Mouse (Mus musculus) CD8-positive naive resting alpha-beta T cell, adult 2 months (primary cell): Measurements from ENCODE around the gene Ppara.

Experiments
- DNase-seq, 2 experiments: peaks; one replicate each; pipeline ENCODE4 v3.0.0; 2022; ENCODE audit warnings: low read depth in 2 of 2, low spot score in 2 of 2

Gene Ppara

DNA sequence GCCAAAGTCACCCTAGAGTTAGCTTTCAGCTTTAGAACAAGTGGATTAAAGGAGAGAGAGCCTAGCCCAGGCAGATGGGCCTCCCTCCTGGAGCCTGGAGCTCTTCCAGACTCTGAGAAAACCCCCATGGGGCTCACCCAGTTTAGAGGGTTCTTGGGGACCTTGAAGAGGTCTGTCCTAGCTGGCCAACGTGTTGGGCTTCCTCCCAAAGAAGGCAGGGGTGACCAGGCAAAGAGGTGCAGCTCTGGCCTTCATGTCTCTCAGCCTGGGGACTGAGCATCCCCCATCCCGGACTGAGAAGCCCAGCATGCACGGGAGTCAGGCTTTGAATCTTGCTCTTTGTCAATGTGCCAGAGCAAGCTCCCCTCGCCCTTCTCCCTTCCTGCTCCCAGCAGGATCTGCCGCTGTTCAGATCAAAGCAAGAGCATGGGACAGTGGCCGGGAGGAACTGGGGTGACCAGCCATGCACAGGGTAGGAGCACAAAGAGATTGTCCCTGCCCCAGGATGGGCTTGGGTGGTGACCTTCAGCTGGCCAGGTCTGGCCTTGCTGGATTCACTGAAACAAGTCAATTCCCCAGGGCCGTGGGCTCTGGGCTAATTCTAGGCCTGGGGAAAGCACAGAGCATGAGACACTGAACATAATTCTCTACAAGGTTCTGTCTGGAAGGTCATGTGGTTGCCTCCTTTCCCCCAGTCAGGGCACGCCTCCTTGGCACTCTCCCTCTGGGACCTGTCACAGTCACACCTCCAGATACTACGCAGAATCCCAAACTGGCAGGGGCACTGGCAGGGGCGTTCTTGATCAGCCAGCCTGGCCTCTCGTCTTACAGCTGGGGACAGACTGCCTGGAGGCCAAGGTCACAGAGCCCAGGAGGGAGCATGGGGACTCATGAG lies 10.3 kb upstream of the Ppara start:
- no peak for DNase-seq

DNA sequence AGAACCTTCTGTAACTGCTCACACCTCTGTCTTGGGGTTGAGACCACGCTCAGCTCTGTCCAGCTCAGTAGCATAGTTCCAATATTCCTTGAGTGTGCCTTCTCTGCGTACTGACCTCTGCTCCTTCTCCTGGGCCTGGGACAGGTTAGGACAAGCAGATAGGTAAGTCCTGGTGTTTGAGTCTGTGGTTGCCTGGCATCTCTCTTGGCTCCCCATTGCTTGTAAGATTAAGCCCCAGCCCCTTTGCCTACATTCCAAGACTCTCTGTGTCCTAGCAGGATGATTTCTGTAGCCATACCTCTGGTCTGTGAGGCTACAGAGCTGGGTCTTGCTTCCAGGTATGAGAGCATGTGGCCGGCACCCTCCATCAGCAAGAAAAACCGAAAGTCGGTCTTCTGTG lies 6.6 kb upstream of the Ppara start:
- no peak for DNase-seq

DNA sequence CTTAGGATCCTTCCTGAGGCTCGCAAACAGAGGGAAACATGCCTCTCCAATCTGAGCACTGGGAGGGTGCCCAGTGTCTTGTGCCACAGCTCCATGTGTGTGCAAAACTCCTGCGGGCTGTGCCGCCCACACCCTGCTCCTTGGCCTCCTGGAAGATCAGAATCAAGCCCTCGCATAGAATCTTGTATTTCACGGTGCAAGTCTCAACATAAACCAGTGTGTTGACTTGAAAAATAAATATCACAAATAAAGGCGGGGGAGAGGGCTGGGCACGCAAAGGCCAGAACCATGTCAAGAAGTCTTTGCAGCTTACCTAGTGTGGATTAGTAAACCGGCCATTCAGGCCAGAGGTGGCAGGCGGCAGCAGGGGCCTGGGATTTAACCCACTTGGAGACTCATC lies 5.5 kb upstream of the Ppara start:
- no peak for DNase-seq

DNA sequence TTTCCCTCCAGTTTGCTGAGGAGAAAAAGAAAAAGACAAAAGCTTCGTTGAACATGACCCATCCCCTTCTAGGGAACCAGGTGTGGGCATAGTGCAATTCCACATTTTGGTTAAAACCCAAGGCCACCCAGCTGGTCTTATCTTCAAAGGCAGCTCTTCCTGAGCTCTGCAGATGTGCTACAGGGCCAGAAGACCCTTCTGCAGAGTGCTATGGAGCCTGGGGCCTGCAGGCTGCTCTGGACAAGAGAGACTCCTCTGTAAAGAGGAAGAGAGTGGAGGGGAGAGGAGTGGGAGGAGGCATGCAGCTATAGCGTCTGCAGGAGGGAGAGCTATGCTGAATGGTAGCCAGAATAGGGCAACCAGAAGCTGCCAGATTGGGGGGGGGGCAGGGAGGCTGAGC lies 4.8 kb upstream of the Ppara start:
- no peak for DNase-seq

DNA sequence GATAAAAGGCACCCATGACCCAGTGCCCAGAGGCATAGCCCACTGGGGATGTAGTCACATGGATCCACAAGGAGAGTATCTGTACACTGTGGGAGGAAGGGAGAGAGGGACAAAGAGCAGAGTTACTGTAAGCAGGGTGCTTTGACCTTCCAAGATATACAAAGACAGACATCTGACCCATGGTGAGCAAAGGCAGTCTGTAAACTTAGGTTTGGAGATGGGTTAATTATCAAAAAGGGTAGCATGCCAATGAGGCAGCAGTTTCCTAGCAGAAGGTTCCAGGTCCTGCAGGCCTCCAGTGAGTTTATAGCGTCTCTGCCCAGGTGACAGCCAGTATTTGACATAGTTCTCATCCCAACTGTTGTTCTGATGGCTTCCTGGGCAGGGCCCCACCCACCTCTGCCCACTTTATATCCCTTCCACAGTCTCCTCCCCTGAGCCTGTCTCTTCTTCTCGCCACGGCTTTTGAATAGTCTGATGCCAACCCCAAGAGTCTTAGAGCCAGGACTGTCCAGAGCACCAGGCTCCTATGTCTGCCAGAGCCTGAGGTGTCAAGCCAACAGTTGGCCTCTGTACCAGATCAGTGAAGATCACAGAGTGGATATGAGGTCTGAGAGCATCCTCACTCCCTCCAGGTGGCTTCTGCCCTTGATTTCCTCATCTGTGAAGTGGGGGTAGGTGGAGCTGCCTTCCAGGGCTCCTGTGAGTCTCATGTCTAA lies 2.7 kb upstream of the Ppara start:
- DNase-seq = no peak

DNA sequence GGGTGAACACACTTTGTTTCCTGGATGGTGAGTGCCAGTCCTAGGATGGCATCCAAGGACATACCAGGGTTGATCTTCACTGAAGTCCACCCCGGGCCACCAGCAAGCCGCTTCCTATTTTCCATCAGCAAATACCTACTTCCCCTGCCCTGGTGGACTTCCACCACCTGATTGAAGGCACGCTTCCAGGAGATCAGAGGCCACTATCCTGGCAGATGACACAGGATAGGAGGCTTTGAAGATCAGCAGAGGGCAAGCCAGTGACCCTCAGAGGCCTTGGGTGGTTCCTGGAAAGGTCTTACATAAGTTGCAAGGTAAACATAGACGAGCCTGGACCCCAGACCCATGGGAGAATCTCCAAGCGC lies 2.2 kb upstream of the Ppara start:
- no peak for DNase-seq

DNA sequence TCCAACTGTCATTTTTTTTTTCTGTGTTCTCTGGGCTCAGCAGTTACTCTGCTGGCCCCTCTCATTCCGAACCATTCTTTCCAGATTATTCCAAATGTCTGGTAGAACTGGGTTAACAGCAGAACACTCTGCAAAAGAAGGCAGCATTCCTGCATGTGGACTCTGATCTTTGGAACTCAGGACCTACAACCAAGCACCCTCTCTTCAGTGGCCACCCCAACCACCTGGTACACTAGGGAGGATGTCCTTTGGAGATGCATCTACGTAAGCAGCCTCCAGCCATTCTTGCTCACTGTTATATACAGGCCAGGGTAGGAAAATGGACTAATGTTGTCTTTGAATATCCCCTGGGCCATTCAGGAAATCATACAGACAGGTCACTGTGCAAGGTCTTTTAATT lies 1.1 kb upstream of the Ppara start:
- no peak for DNase-seq

DNA sequence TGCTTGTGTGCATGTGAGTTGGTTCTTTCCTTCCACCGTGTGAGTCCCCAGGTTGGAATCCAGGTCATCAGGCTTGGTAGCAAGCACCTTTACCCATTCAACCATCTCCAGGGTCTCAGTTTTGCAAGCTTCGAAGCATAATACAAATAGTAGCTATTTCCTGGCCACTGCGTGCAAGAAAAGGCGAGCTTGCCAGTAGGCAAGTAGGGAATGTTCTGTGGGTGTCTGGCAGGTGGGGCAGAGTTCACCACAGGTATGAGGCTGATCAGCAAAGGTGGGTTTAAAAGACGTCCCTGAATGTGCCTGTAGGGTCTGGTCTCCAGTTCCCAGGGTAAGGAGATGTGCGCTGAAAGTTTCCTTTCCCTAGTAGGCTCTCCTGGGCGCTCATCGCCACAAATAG lies 635 bp upstream of the Ppara start:
- no peak for DNase-seq

DNA sequence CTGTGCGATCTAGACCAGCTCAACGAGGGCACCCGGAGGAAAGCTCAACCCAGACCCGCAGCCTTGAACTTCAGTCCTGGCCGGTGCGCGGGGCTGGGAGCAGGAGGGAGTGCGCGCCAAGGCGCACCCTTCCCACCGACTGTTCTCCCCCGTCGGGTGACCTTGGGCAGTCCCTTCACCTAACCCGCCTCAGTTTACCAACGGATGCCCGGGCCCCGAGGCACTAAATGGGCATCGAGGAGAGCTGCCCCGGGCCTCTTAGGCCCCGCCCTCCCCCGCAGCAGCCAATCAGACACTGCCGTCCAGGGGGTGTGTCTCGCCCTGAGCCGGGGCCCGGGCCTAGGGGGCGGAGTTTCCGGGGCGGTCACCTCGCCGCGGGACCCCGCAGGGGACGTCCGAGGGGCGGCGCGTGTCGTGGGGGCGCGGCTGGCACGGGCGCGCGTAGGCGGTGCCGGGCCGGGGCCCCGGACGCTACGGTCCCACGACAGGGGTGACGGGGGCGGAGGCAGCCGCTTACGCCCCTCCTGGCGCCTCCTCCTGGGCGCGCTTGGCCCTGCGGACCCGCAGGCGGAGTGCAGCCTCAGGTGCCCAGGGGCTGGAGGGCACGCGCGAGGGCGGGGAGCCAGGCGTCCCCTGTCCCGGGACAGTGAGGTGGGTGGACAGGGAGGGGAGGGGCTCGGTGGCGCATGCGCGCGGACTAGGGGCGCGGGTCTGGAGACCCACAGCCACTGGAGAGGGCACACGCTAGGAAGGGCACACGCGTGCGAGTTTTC lies 466 bp downstream of the Ppara start:
- DNase-seq = peak; percentile 54 to 64

DNA sequence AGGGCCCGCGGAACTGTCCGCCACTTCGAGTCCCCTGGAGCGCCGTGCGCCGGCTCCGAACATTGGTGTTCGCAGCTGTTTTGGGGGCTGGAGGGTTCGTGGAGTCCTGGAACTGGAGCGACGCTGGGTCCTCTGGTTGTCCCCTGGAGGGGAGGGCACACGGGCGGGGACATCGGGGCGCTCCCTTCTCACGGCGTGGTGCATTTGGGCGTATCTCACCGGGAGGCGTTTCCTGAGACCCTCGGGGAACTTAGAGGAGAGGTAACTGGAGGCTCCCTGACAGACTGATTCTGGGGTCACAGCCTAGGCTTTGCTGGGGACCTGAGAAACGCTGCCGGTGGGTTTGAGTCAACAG lies 1.0 kb downstream of the Ppara start:
- no peak for DNase-seq

DNA sequence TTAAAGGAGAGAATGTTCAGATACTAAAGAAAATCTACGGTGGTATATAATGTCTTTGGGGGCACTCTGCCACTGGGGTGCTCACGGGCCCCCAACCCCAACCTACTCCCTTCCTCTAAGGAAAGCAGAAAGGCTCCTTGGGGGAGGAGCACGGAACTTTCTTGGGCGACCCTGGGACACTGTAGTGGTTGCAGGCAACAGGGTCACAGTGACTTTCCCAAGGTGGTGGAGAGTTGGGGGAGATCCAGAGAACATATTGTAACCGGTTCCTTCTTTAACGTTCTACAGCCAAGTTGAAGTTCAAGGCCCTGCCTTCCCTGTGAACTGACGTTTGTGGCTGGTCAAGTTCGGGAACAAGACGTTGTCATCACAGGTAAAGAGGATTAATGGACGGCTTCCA lies 1.7 kb downstream of the Ppara start:
- no peak for DNase-seq

DNA sequence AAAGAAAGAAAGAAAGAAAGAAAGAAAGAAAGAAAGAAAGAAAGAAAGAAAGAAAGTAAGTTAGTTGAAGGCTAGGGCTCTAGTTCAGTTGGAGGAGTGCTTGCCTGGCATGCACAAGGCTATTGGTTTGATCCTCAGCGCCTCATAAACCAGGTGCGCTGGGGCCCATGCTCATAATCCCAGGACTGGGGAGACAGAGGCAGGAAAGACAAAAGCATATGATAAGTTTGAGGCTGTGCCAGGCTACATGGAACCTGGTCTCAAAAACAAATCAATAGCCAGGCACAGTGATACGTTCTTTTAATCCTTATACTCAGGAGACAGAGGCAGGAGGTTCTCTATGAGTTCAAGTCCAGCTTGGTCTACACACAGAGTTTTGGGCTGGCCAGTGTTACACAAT lies 3.6 kb downstream of the Ppara start:
- no peak for DNase-seq

DNA sequence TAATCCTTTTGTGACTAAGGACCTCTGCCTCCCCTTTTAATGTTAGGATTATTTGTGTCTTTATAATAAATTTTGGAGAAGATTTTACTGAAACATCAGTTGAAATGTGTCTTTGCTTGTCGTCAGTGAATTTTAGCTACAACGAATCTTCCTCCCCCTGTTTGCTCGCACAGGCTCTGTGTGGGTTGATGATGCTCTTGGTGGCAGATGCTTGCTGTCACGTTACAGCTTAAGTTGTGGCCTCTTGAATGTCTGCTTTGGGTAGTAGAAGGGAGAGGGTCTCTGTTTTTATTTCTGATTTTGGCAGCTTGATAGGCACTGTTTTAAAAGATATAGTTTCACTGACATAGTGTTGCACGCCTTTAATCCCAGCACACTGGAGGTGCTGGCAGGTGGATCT lies 4.2 kb downstream of the Ppara start:
- DNase-seq = no peak

DNA sequence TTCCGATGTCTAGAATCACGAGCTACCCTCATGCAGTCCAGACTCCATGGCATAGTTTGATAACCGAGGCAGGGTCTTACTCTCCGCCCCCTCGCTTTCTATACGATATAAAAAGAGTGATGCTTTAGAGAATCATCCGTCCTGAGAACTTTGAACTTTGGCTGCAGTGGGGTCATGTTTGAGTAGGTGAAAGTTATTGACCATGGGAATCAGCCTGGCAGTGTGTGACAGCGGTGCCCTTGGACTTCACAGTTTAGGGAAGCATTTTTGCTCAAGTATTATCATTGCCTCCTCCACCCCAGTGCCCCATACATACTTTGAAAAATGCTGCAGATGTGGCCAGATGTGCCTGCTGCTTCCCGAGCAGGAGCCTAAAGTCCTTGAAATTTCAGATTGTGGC lies 7.8 kb downstream of the Ppara start:
- DNase-seq = no peak

DNA sequence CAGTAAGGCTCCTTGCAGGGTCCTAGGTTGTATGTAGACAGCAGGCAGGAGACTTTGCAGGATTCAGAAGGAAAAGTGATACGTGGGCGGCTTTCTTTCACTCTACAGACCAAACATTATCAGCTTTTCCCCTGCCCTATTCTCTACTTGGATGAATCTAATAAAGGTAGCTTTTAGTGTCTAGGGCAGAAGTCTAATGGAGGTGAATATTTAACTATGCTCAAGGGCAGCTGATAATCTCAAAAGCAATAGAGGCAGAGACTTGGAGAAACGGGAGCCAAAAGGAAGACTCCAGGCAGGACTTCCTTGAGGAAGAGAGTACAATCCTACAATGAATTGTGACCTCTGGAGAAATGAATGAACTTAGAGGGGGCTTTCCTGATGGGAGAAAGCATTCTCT lies 9.2 kb downstream of the Ppara start:
- no peak for DNase-seq

DNA sequence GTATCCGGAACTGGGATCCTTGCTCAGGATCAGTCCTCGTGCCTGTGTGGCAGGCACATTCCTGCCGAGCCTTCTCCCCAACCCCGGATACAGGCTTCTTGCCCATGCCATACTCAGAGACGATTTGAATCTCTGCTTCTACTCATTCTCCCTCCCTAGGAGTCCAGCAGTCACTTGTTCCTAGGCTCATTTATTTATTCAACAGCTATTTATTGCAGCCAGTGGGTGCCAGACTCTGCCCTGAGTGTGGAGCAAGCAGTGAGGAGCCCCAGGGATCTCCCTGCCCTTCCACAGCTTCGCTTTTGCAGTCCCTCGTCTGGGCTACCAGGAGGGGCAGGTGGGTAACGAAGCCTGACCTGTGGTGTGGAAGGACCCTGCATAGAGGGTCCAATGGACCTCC lies 11.4 kb downstream of the Ppara start:
- DNase-seq = no peak

DNA sequence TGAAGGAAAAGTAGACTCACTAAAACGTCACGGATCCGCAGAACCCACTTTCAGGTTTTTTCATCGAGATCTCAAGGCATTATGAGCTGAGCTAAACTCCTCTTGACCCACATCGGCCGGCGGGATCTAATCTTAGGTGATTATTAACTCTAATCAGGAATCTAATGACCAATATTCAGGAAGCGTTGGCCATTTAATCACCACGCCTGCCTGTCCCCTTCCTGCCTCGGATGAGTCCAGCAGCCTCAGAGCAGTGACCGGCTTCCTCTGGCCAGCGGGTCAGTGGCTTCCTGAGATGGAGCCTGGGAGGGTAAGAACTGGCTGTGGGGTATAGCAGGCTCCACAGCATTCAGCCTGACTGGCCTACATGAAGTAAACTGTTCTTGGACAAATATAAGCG lies 11.9 kb downstream of the Ppara start:
- no peak for DNase-seq

DNA sequence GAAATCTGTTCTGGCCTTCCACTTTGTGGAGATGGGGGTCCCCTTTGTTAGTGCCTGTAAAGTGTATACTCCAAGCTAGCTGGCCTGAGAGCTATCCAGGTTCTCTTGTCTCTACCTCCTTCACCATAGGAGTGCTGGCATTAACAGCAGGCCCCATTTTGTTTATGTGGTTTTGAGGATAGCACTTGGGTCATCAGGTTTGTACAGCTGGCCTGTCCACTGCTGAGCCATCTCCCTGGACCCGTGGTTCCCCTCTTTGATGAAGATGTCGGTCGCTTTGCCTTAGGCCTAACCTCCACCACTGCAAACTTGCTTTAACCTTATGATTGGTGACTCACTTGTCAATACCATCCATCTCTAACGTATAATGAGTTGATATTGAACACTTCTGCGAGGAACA lies 13.2 kb downstream of the Ppara start:
- no peak for DNase-seq

DNA sequence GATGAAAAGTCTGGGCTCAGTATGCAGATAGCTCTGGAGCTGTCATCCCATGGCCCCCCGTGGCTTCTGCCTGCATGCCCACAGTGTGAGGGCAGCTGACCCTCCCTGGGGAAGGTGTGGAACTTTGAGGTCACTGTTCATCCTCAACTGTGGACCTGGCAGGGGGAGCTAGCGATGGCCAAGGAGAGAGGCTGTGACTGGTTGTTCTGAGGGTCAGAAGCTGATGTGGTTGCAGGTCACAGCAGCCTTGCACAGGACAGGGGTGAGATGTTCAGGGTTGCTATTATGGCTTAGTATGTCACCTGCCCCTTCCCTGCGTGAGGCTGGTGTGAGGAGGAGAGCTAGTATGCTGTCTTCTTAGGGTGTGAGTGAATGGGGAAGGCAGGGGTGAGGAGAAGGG lies 13.7 kb downstream of the Ppara start:
- DNase-seq = no peak

DNA sequence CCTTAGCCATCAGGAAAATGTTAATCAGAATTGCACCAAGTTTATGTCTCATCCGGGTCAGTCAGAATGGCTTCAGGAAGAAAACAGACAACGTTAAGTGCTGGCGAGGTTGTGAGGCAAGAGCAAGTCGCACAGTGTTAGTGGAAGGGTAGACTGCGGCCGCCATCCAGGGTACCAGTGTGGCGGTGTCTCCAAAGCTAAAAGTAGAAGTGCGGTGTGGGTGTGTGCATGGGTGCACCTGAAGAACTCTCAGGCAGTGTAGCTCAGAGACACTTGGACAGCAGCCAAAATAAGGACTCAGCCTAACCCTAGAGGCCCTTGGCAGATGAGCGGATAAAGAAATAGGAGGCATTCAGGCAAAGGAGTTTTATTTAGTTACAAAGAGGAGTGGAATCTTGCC lies 14.4 kb downstream of the Ppara start:
- no peak for DNase-seq

DNA sequence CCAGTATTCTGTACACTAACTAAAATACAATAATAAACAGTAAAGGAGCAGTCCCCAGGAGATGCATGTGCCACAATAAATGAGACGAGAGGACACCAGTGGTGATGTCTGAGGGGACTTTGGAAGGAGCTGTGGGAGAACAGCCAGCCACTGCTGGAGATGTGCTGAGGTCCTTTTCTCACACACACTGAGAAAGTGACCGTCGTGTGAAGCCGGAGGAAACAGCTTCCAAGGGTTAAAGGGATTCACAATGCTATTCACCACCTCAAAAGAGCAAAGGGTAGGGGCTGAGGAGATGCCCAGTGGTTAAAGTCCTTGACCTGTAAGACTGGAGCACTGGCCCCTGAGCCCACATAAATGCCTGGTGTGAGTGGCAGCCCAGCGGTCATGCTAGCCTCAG lies 15.3 kb downstream of the Ppara start:
- no peak for DNase-seq

DNA sequence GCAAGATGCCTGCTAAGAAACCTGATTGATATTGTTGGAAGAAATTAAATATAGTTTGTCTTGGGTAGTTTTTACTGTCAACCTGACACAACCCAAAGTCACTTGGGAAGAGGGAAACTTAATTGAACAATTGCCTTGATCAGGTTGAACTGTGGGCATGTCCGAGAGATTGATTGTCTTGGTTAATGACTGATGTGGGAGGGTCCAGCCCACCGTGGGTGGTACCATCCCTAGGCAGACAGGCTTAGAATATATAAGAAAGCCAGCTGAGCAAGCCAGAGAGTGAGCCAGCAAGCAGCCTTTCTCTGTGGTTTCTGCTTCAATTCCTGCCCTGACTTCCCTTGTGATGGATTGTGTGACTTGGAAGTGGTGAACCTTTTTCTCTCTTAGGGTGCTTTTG lies 17.9 kb downstream of the Ppara start:
- DNase-seq = no peak
